Mouse (Mus musculus): ENCODE data around the gene Kcnk18.

GRCm38 (mm10) chr19:59261604-59262003 is 42.6 kb downstream of the Kcnk18 start:
- TF ChIP-seq POLR2A (IDR thresholded peaks at IDR 0.05; ENCODE audit: borderline replicate concordance, extremely low read depth, insufficient read depth, insufficient read length, poor library complexity, severe bottlenecking) (no peak), CTCF (IDR thresholded peaks at IDR 0.05; ENCODE audit: borderline replicate concordance, extremely low read depth, insufficient read depth, insufficient read length) (no peak)
